Mouse (Mus musculus) intestine, embryonic 16.5 days (tissue): ENCODE results near the gene Grap. TPM values are rescaled to one million over a fixed set of nuclear protein-coding genes. Genes with fewer than 3 reads are reported as not detected.

ENCODE experiments used
- ATAC-seq: fragments of 200-750 bp; cut with Nextera tagmentation; 2 replicates; pipeline ENCODE4 v1.8.0; 2017; ENCODE audit warnings: moderate TSS enrichment, moderate library complexity
- H3K27ac ChIP-seq: fragments of 300-500 bp; sonication (generic); 2 replicates; pipeline ENCODE4 v1.5.1; 2014; ENCODE audit warnings: mild to moderate bottlenecking, low read length
- H3K27me3 ChIP-seq: fragments of 300-500 bp; sonication (generic); replicated peaks from 2 replicates; pipeline ENCODE4 v1.6.1; 2014; ENCODE audit warnings: low read length, control low read depth, mixed read lengths; ENCODE audit not compliant: control insufficient read depth, insufficient read depth
- H3K36me3 ChIP-seq: fragments of 300-500 bp; sonication (generic); 2 replicates; pipeline ENCODE4 v1.6.1; 2014; ENCODE audit warnings: low read length, control low read depth; ENCODE audit not compliant: control insufficient read depth, insufficient read depth
- H3K4me1 ChIP-seq: fragments of 300-500 bp; sonication (generic); 2 replicates; pipeline ENCODE4 v1.6.1; 2014; ENCODE audit warnings: low read length, control low read depth, mixed read lengths; ENCODE audit not compliant: control insufficient read depth, insufficient read depth
- H3K4me2 ChIP-seq: fragments of 300-500 bp; sonication (generic); 2 replicates; pipeline ENCODE4 v1.6.1; 2014; ENCODE audit warnings: low read depth, low read length, control low read depth
- H3K4me3 ChIP-seq: fragments of 300-500 bp; sonication (generic); 2 replicates; pipeline ENCODE4 v1.5.1; 2014; ENCODE audit warnings: mild to moderate bottlenecking, low read length
- H3K9ac ChIP-seq: fragments of 300-500 bp; sonication (generic); 2 replicates; pipeline ENCODE4 v1.6.1; 2014; ENCODE audit warnings: low read depth, low read length
- H3K9me3 ChIP-seq: fragments of 300-500 bp; sonication (generic); 2 replicates; pipeline ENCODE4 v1.6.1; 2016; ENCODE audit warnings: low read length, control low read depth; ENCODE audit not compliant: control insufficient read depth
- WGBS: fragments of 180-500 bp; shearing (Covaris S2); extraction: QIAGEN DNeasy Blood & Tissue Kit; methylation state at CpG from one replicate; pipeline ENCODE4 v1.1.7; 2014; 5-methylcytosine and 5-hydroxymethylcytosine counted together
- polyA plus RNA-seq: library from polyadenylated mRNA; unstranded; fragments of >200 nt; fragmentation: Nextera tagmentation; extraction: Ambion mirVana; gene quantifications from 2 replicates; pipeline ENCODE4 v1.2.1, GENCODE M21; 2015

Gene Grap
- polyA plus RNA-seq, 1 experiment from 2014 or later = 8.6 TPM

GRCm38 (mm10) chr11:61686906-61687453, 33.9 kb downstream of the Grap start:
- no peak overlapping the region for H3K4me3 ChIP-seq
- no peak for ATAC-seq
- H3K27ac ChIP-seq = peak overlapping the region; percentile 2; the same call in 1 of the 2 replicates

GRCm38 (mm10) chr11:61687595-61687994, 34.5 kb downstream of the Grap start:
- peaks cover 20% of the 10 kb centered on the region for H3K4me1 ChIP-seq
- H3K27me3 ChIP-seq = peaks cover 7% of the 10 kb centered on the region; the same call in 1 of the 2 replicates
- no peaks in the 10 kb centered on the region for H3K9me3 ChIP-seq
- no peak overlapping the region for H3K4me2 ChIP-seq
- ATAC-seq = no peak
- no peak overlapping the region for H3K4me3 ChIP-seq
- 47% methylated on average over 2 of the region's 2 CpGs for WGBS
- H3K36me3 ChIP-seq = no peaks in the 10 kb centered on the region
- no peak overlapping the region for H3K27ac ChIP-seq
- H3K9ac ChIP-seq = 0 out of 2 replicates have a peak overlapping the region, but pooled peaks have one; percentile 14

More at GRCm38 (mm10) chr11:61686906-61687453, 33.9 kb downstream of the Grap start:
- 0 out of 2 replicates have a peak overlapping the region, but pooled peaks have one; percentile 24 for H3K9ac ChIP-seq
- no peaks in the 10 kb centered on the region for H3K9me3 ChIP-seq
- peaks cover 20% of the 10 kb centered on the region for H3K4me1 ChIP-seq
- H3K36me3 ChIP-seq = no peaks in the 10 kb centered on the region
- WGBS = 44% methylated on average over 10 of the region's 10 CpGs
- H3K27me3 ChIP-seq = peaks cover 7% of the 10 kb centered on the region; the same call in 1 of the 2 replicates
- H3K4me2 ChIP-seq = peak overlapping the region; percentile 76

- H3K9ac ChIP-seq = no peak overlapping the region
- H3K36me3 ChIP-seq = no peaks in the 10 kb centered on the region
- no peaks in the 10 kb centered on the region for H3K4me1 ChIP-seq
- no peaks in the 10 kb centered on the region for H3K9me3 ChIP-seq
- H3K4me2 ChIP-seq = no peak overlapping the region
- ATAC-seq = no peak
- H3K4me3 ChIP-seq = no peak overlapping the region
- H3K27me3 ChIP-seq = no peaks in the 10 kb centered on the region
- no peak overlapping the region for H3K27ac ChIP-seq
- 88% methylated on average over 5 of the region's 5 CpGs for WGBS
Measured at GRCm38 (mm10) chr11:61692996-61693395, 39.9 kb downstream of the Grap start.

GRCm38 (mm10) chr11:61698852-61699251, 45.8 kb downstream of the Grap start:
- Histone ChIP-seq H3K9me3 (no peaks in the 10 kb centered on the region), H3K27ac (peak overlapping the region; percentile 85; the same call in 1 of the 2 replicates), H3K36me3 (no peaks in the 10 kb centered on the region), H3K4me3 (no peak overlapping the region), H3K4me2 (no peak overlapping the region), H3K4me1 (peaks cover 9% of the 10 kb centered on the region), H3K9ac (peak overlapping the region; percentile 43; the same call in 1 of the 2 replicates), H3K27me3 (no peaks in the 10 kb centered on the region)
- no peak for ATAC-seq

- H3K4me3 ChIP-seq = no peak overlapping the region
- no peaks in the 10 kb centered on the region for H3K36me3 ChIP-seq
- H3K4me2 ChIP-seq = no peak overlapping the region
- peak overlapping the region; percentile 43 for H3K9ac ChIP-seq
- WGBS = 80% methylated on average over 5 of the region's 5 CpGs
- peak; percentile 74 for ATAC-seq
- peak overlapping the region; percentile 85 for H3K27ac ChIP-seq
- peaks cover 9% of the 10 kb centered on the region for H3K4me1 ChIP-seq
- no peaks in the 10 kb centered on the region for H3K9me3 ChIP-seq
- no peaks in the 10 kb centered on the region for H3K27me3 ChIP-seq
Measured at GRCm38 (mm10) chr11:61699460-61699859, 46.4 kb downstream of the Grap start.

- WGBS = 45% methylated on average over 4 of the region's 4 CpGs
- H3K9me3 ChIP-seq = no peaks in the 10 kb centered on the region
- H3K27me3 ChIP-seq = no peaks in the 10 kb centered on the region
- ATAC-seq = peak; percentile 90
- H3K9ac ChIP-seq = peak overlapping the region; percentile 43; the same call in 1 of the 2 replicates
- H3K4me2 ChIP-seq = no peak overlapping the region
- no peak overlapping the region for H3K4me3 ChIP-seq
- H3K4me1 ChIP-seq = peaks cover 9% of the 10 kb centered on the region
- no peaks in the 10 kb centered on the region for H3K36me3 ChIP-seq
- H3K27ac ChIP-seq = peak overlapping the region; percentile 85
Measured at GRCm38 (mm10) chr11:61699933-61700332, 46.9 kb downstream of the Grap start.

- no peaks in the 10 kb centered on the region for H3K36me3 ChIP-seq
- no peak overlapping the region for H3K4me2 ChIP-seq
- no peak overlapping the region for H3K4me3 ChIP-seq
- no peak overlapping the region for H3K9ac ChIP-seq
- no peak for ATAC-seq
- H3K9me3 ChIP-seq = no peaks in the 10 kb centered on the region
- H3K27me3 ChIP-seq = no peaks in the 10 kb centered on the region
- WGBS = 86% methylated on average over 5 of the region's 5 CpGs
- peaks cover 9% of the 10 kb centered on the region for H3K4me1 ChIP-seq
- H3K27ac ChIP-seq = no peak overlapping the region
Measured at GRCm38 (mm10) chr11:61701696-61702095, 48.6 kb downstream of the Grap start.

- no peak overlapping the region for H3K27ac ChIP-seq
- no peak for ATAC-seq
- H3K4me2 ChIP-seq = no peak overlapping the region
- peaks cover 9% of the 10 kb centered on the region for H3K4me1 ChIP-seq
- no peaks in the 10 kb centered on the region for H3K9me3 ChIP-seq
- no peak overlapping the region for H3K4me3 ChIP-seq
- no peak overlapping the region for H3K9ac ChIP-seq
- H3K27me3 ChIP-seq = no peaks in the 10 kb centered on the region
- H3K36me3 ChIP-seq = no peaks in the 10 kb centered on the region
- WGBS = 93% methylated on average over 5 of the region's 5 CpGs
Measured at GRCm38 (mm10) chr11:61702494-61702893, 49.4 kb downstream of the Grap start.

- no peak for ATAC-seq
- Histone ChIP-seq H3K4me2 (no peak overlapping the region), H3K4me1 (no peaks in the 10 kb centered on the region), H3K36me3 (no peaks in the 10 kb centered on the region), H3K27me3 (no peaks in the 10 kb centered on the region), H3K9me3 (no peaks in the 10 kb centered on the region), H3K27ac (no peak overlapping the region), H3K4me3 (no peak overlapping the region), H3K9ac (no peak overlapping the region)
- WGBS = 91% methylated on average over 2 of the region's 2 CpGs
Measured at GRCm38 (mm10) chr11:61705581-61705980, 52.5 kb downstream of the Grap start.

GRCm38 (mm10) chr11:61706232-61706631, 53.2 kb downstream of the Grap start:
- H3K4me1 ChIP-seq = no peaks in the 10 kb centered on the region
- H3K9ac ChIP-seq = no peak overlapping the region
- no peaks in the 10 kb centered on the region for H3K9me3 ChIP-seq
- no peak overlapping the region for H3K4me3 ChIP-seq
- ATAC-seq = no peak
- no peak overlapping the region for H3K27ac ChIP-seq
- 67% methylated on average over 4 of the region's 4 CpGs for WGBS
- H3K36me3 ChIP-seq = no peaks in the 10 kb centered on the region
- no peaks in the 10 kb centered on the region for H3K27me3 ChIP-seq
- H3K4me2 ChIP-seq = no peak overlapping the region
